ENCODE assay signal across 9 mouse cellular contexts in genomic region chr19:41738429-41738805, GRCm38 (mm10). TPM values are rescaled to one million over a fixed set of nuclear protein-coding genes. Genes with fewer than 3 reads are reported as not detected.
DNase-seq lines count a peak whose midpoint lies in the region; ATAC-seq and TF ChIP-seq lines count a peak whose summit lies in the region.
"Had no signal": no experiment of that assay in that cellular context is flagged by ENCODE, and none has a peak within 500 bp of the region (broad histone marks: within the 10 kb centered on the region; RNA-seq: fewer than 3 reads in every experiment).

No protein-coding gene starts in this region.

- peak; percentile 5; the same call in 1 of the 2 replicates for ATAC-seq in lung, embryonic 14.5 days (ENCODE audit: insufficient read depth)
- no peak for ATAC-seq in lung, postnatal 0 days
- ATAC-seq in forebrain, embryonic 14.5 days: peak; percentile 50; the same call in 1 of the 2 replicates
- peak; percentile 79 for ATAC-seq in liver, embryonic 12.5 days
- ATAC-seq in neural tube, embryonic 15.5 days (ENCODE audit: low FRiP score): peak; percentile 7
- ATAC-seq in inflammation-experienced regulatory T-cells, adult 6 months: no peak

- no peak overlapping the region for H3K4me3 ChIP-seq in lung, embryonic 14.5 days (ENCODE audit: low read depth, low read length)
- no peak overlapping the region for H3K4me3 ChIP-seq in lung, postnatal 0 days (ENCODE audit: low read depth, low read length)
- H3K4me3 ChIP-seq in forebrain, embryonic 14.5 days (ENCODE audit: low read depth, low read length): peak overlapping the region; percentile 16; the same call in 1 of the 2 replicates
- peak overlapping the region; percentile 47 for H3K4me3 ChIP-seq in liver, embryonic 12.5 days
- peak overlapping the region; percentile 26 for H3K4me3 ChIP-seq in neural tube, embryonic 15.5 days (replicated peaks)

- H3K4me1 ChIP-seq in lung, embryonic 14.5 days (ENCODE audit: insufficient read depth): peaks cover 12% of the 10 kb centered on the region; the same call in 1 of the 2 replicates
- H3K4me1 ChIP-seq in lung, postnatal 0 days (ENCODE audit: insufficient read depth, low read depth, low read length): no peaks in the 10 kb centered on the region
- peaks cover 70% of the 10 kb centered on the region for H3K4me1 ChIP-seq in forebrain, embryonic 14.5 days (ENCODE audit: control insufficient read depth, insufficient read depth, low read length)
- peaks cover 44% of the 10 kb centered on the region for H3K4me1 ChIP-seq in liver, embryonic 12.5 days
- peaks cover 83% of the 10 kb centered on the region for H3K4me1 ChIP-seq in neural tube, embryonic 15.5 days

- peaks cover 59% of the 10 kb centered on the region for H3K27me3 ChIP-seq in lung, embryonic 14.5 days (ENCODE audit: insufficient read depth, low read length)
- H3K27me3 ChIP-seq in lung, postnatal 0 days (replicated peaks; ENCODE audit: insufficient read depth, low read length): peaks cover 17% of the 10 kb centered on the region
- H3K27me3 ChIP-seq in forebrain, embryonic 14.5 days (replicated peaks; ENCODE audit: control insufficient read depth, insufficient read depth, low read length): peaks cover 12% of the 10 kb centered on the region
- H3K27me3 ChIP-seq in liver, embryonic 12.5 days (replicated peaks): peaks cover 78% of the 10 kb centered on the region
- no peaks in the 10 kb centered on the region for H3K27me3 ChIP-seq in neural tube, embryonic 15.5 days (replicated peaks)

- TF ChIP-seq EP300 in lung, postnatal 0 days (IDR thresholded peaks at IDR 0.05): no peak

- no peak for TF ChIP-seq CTCF in lung, embryonic 14.5 days (IDR thresholded peaks at IDR 0.05; ENCODE audit: low read depth)
- no peak for TF ChIP-seq CTCF in lung, postnatal 0 days (IDR thresholded peaks at IDR 0.05)

- intact Hi-C loops in left cerebral cortex, postnatal 25 days (cut with DNase I): no loop called here

- WGBS in lung, embryonic 14.5 days: 9% methylated on average over 14 of the region's 14 CpGs
- WGBS in lung, postnatal 0 days: 9% methylated on average over 14 of the region's 14 CpGs
- WGBS in forebrain, embryonic 14.5 days: under 1% methylated on average over 14 of the region's 14 CpGs
- 9% methylated on average over 14 of the region's 14 CpGs for WGBS in liver, embryonic 12.5 days (ENCODE audit: insufficient replicate concordance)
- WGBS in neural tube, embryonic 15.5 days: 9% methylated on average over 14 of the region's 14 CpGs

- peak overlapping the region; percentile 32 for H3K4me2 ChIP-seq in lung, embryonic 14.5 days
- H3K4me2 ChIP-seq in lung, postnatal 0 days (replicated peaks; ENCODE audit: low read depth, low read length): no peak overlapping the region
- H3K4me2 ChIP-seq in forebrain, embryonic 14.5 days (ENCODE audit: low read length): peak overlapping the region; percentile 79
- peak overlapping the region; percentile 80 for H3K4me2 ChIP-seq in liver, embryonic 12.5 days
- H3K4me2 ChIP-seq in neural tube, embryonic 15.5 days: peak overlapping the region; percentile 68

- no peaks in the 10 kb centered on the region for H3K9me3 ChIP-seq in lung, embryonic 14.5 days (ENCODE audit: low read depth, low read length)
- H3K9me3 ChIP-seq in lung, postnatal 0 days (ENCODE audit: low read length): no peaks in the 10 kb centered on the region
- H3K9me3 ChIP-seq in forebrain, embryonic 14.5 days (replicated peaks; ENCODE audit: control insufficient read depth, low read length): no peaks in the 10 kb centered on the region
- H3K9me3 ChIP-seq in liver, embryonic 12.5 days (replicated peaks): no peaks in the 10 kb centered on the region
- no peaks in the 10 kb centered on the region for H3K9me3 ChIP-seq in neural tube, embryonic 15.5 days (replicated peaks)

- H3K27ac ChIP-seq in lung, embryonic 14.5 days (ENCODE audit: low read depth): no peak overlapping the region
- H3K27ac ChIP-seq in lung, postnatal 0 days (ENCODE audit: low read length): no peak overlapping the region
- H3K27ac ChIP-seq in forebrain, embryonic 14.5 days (ENCODE audit: low read depth, low read length): peak overlapping the region; percentile 45
- peak overlapping the region; percentile 70 for H3K27ac ChIP-seq in liver, embryonic 12.5 days
- H3K27ac ChIP-seq in neural tube, embryonic 15.5 days (replicated peaks): peak overlapping the region; percentile 74
- H3K27ac ChIP-seq: kidney, postnatal 0 days had no signal

- H3K9ac ChIP-seq in lung, embryonic 14.5 days: no peak overlapping the region
- no peak overlapping the region for H3K9ac ChIP-seq in lung, postnatal 0 days (replicated peaks; ENCODE audit: low read depth)
- H3K9ac ChIP-seq in forebrain, embryonic 14.5 days (ENCODE audit: low read length): no peak overlapping the region
- peak overlapping the region; percentile 50; the same call in 1 of the 2 replicates for H3K9ac ChIP-seq in liver, embryonic 12.5 days
- peak overlapping the region; percentile 34 for H3K9ac ChIP-seq in neural tube, embryonic 15.5 days (replicated peaks)

- no peaks in the 10 kb centered on the region for H3K36me3 ChIP-seq in lung, embryonic 14.5 days (ENCODE audit: insufficient read depth)
- H3K36me3 ChIP-seq in lung, postnatal 0 days (ENCODE audit: insufficient read depth, low read length): no peaks in the 10 kb centered on the region
- H3K36me3 ChIP-seq in forebrain, embryonic 14.5 days (ENCODE audit: control insufficient read depth, insufficient read depth, low read length): no peaks in the 10 kb centered on the region
- H3K36me3 ChIP-seq in liver, embryonic 12.5 days: no peaks in the 10 kb centered on the region
- H3K36me3 ChIP-seq in neural tube, embryonic 15.5 days: no peaks in the 10 kb centered on the region

- no peak for DNase-seq in lung, embryonic 14.5 days
- DNase-seq in lung, postnatal 0 days (ENCODE audit: low spot score): no peak
- no peak for DNase-seq in forebrain, embryonic 14.5 days (ENCODE audit: low spot score)
- DNase-seq in left cerebral cortex, postnatal 25 days (ENCODE audit: low spot score in 2 of 2): no peak

RNA-seq across cellular contexts. Expression of gene Slit1, which starts 5.0 kb away (rescaled TPM):
- 0.08 and 0.24 TPM in 2 replicates for polyA plus RNA-seq in lung, embryonic 14.5 days (2014; fragmentation: Nextera tagmentation; extraction: Ambion mirVana)
- 0.10 and 0.16 TPM in 2 replicates for polyA plus RNA-seq in lung, postnatal 0 days (2015; fragmentation: Nextera tagmentation; extraction: Ambion mirVana)
- 13.5 and 22.5 TPM in 2 replicates for polyA plus RNA-seq in forebrain, embryonic 14.5 days (2014; fragmentation: Nextera tagmentation; extraction: Ambion mirVana)
- polyA plus RNA-seq in liver, embryonic 12.5 days (2016; fragmentation: Nextera tagmentation; extraction: Ambion mirVana): 0.07 and 0.10 TPM in 2 replicates
- polyA plus RNA-seq in neural tube, embryonic 15.5 days (2015; fragmentation: Nextera tagmentation; extraction: Ambion mirVana): 32.8 and 36.8 TPM in 2 replicates
- total RNA-seq in left cerebral cortex, postnatal 25 days (2021): 10 to 100 TPM; 46.4 to 49.8 TPM
- polyA plus RNA-seq in inflammation-experienced regulatory T-cells, adult 6 months (2017; shearing (Covaris generic)): not detected
- total RNA-seq: monocyte, adult 5-6 weeks had no signal

Comparison
In these comparisons a context has a peak if more than half of its experiments do, and no peak if none do; other contexts are left out.
1. ATAC-seq: peak in lung, embryonic 14.5 days (single experiment), forebrain, embryonic 14.5 days (single experiment), liver, embryonic 12.5 days (single experiment) and neural tube, embryonic 15.5 days (single experiment); none in lung, postnatal 0 days (single experiment) and inflammation-experienced regulatory T-cells, adult 6 months (single experiment).
2. H3K27ac ChIP-seq: peak in forebrain, embryonic 14.5 days (single experiment), liver, embryonic 12.5 days (single experiment) and neural tube, embryonic 15.5 days (single experiment); none in lung, embryonic 14.5 days (single experiment) and lung, postnatal 0 days (single experiment).
3. H3K4me3 ChIP-seq: peak in forebrain, embryonic 14.5 days (single experiment), liver, embryonic 12.5 days (single experiment) and neural tube, embryonic 15.5 days (single experiment); none in lung, embryonic 14.5 days (single experiment) and lung, postnatal 0 days (single experiment).
4. H3K9ac ChIP-seq: peak in liver, embryonic 12.5 days (single experiment) and neural tube, embryonic 15.5 days (single experiment); none in lung, embryonic 14.5 days (single experiment), lung, postnatal 0 days (single experiment) and forebrain, embryonic 14.5 days (single experiment).
5. RNA of gene Slit1, which starts 5.0 kb away (polyA plus RNA-seq): 32.8 to 36.8 TPM in neural tube, embryonic 15.5 days and 13.5 to 22.5 TPM in forebrain, embryonic 14.5 days; 0.08 to 0.24 TPM in lung, embryonic 14.5 days, 0.10 to 0.16 TPM in lung, postnatal 0 days, 0.07 to 0.10 TPM in liver, embryonic 12.5 days and not detected in inflammation-experienced regulatory T-cells, adult 6 months; every median in the first group is over 10 times any median in the second.